Comparison of ENCODE assay signal across 12 mouse cellular contexts in the genomic region with DNA sequence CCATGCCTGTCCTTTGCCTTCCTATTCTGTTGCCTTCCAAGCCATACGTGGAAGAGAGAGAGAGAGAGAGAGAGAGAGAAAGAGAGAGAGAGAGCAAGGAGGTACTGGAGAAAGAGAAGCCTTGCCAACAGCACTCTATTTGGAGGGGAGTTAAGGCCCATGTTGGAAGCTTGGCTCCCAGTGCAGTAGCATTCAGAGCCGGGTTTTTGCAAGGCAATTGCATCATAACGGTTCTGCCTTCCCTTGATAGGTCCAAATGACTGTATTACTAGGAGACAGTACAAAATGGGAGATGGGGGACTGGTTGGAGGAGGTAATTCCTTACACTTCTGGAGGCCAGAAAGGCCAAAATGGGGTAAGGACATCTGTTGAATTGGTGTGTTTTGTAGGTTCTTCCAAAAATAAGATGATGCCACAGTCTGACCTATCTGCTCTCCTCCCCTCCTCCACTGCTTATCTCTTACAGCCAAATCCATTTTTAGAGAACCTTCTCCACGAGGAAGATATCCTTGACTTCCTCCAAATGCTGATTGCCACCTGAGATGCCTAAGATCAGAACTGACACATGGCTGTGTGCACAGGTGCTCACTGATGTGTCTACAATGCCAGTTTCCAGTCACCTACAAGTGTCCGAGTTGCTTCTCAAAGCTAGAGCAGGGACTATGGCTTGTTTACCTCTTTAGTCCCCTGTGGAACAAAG. TPM values are rescaled to one million over a fixed set of nuclear protein-coding genes. Genes with fewer than 3 reads are reported as not detected.
"Had no signal": no experiment of that assay in that cellular context is flagged by ENCODE, and none has a peak within 500 bp of the region (broad histone marks: within the 10 kb centered on the region; RNA-seq: fewer than 3 reads in every experiment).

No protein-coding gene starts in this region.

- DNase-seq: kidney, adult 9 months; kidney, postnatal 36 days; layer of hippocampus, adult 9-11 months; layer of hippocampus, postnatal 36 days; lung, embryonic 14.5 days; thymus, adult 18-20 months; thymus, postnatal 14 days had no signal

- ATAC-seq: liver, embryonic 12.5 days; midbrain, embryonic 13.5 days had no signal

RNA-seq across cellular contexts. Expression of a gene that starts 44.0 kb away (rescaled TPM):
- total RNA-seq: neutrophil, adult 5-6 weeks had no signal
- polyA plus RNA-seq: liver, embryonic 12.5 days; liver, embryonic 16.5 days; neural tube, embryonic 12.5 days had no signal
